Mouse (Mus musculus) common myeloid progenitor, adult 5-6 weeks (primary cell): ENCODE measurements around the gene Slc12a8. TPM values are rescaled to one million over a fixed set of nuclear protein-coding genes. Genes with fewer than 3 reads are reported as not detected.

ENCODE experiments used
- ATAC-seq: replicated peaks from 2 replicates; pipeline ENCODE4 v1.8.0; 2016; ENCODE audit warnings: low read depth, mild to moderate bottlenecking, moderate TSS enrichment, inconsistent platforms; ENCODE audit not compliant: poor library complexity, severe bottlenecking
- total RNA-seq: library from RNA; stranded (forward); fragments of 200-1000, 187-1606 nt; gene quantifications from 2 replicates; pipeline ENCODE4 v1.2.3, GENCODE M21; 2017

Slc12a8 gene
- total RNA-seq, 1 experiment from 2014 or later = not detected

GRCm38 (mm10) chr16:33581661-33582099, 64.6 kb downstream of the Slc12a8 start:
- no peak for ATAC-seq

- no peak for ATAC-seq
Measured at GRCm38 (mm10) chr16:33582495-33582894, 65.4 kb downstream of the Slc12a8 start.

- peak; percentile 10 for ATAC-seq
Measured at GRCm38 (mm10) chr16:33583333-33583732, 66.2 kb downstream of the Slc12a8 start.

GRCm38 (mm10) chr16:33583881-33584454, 66.8 kb downstream of the Slc12a8 start:
- ATAC-seq = peak; percentile 50

- peak; percentile 59 for ATAC-seq
Measured at GRCm38 (mm10) chr16:33584455-33585082, 67.4 kb downstream of the Slc12a8 start.

GRCm38 (mm10) chr16:33585083-33585460, 67.9 kb downstream of the Slc12a8 start:
- ATAC-seq = no peak

- no peak for ATAC-seq
Measured at GRCm38 (mm10) chr16:33587283-33588127, 70.4 kb downstream of the Slc12a8 start.

GRCm38 (mm10) chr16:33588845-33589244, 71.7 kb downstream of the Slc12a8 start:
- no peak for ATAC-seq

GRCm38 (mm10) chr16:33590438-33590837, 73.3 kb downstream of the Slc12a8 start:
- no peak for ATAC-seq

- ATAC-seq = no peak; the same call in 1 of the 2 replicates
Measured at GRCm38 (mm10) chr16:33591390-33592067, 74.4 kb downstream of the Slc12a8 start.

- no peak for ATAC-seq
Measured at GRCm38 (mm10) chr16:33592286-33592685, 75.2 kb downstream of the Slc12a8 start.

- no peak for ATAC-seq
Measured at GRCm38 (mm10) chr16:33593467-33593866, 76.3 kb downstream of the Slc12a8 start.

- ATAC-seq = no peak
Measured at GRCm38 (mm10) chr16:33594037-33594771, 77.1 kb downstream of the Slc12a8 start.

- ATAC-seq = no peak
Measured at GRCm38 (mm10) chr16:33595235-33595769, 78.2 kb downstream of the Slc12a8 start.

GRCm38 (mm10) chr16:33596213-33596612, 79.1 kb downstream of the Slc12a8 start:
- ATAC-seq = no peak

- no peak for ATAC-seq
Measured at GRCm38 (mm10) chr16:33600216-33600615, 83.1 kb downstream of the Slc12a8 start.

GRCm38 (mm10) chr16:33601299-33601698, 84.2 kb downstream of the Slc12a8 start:
- no peak for ATAC-seq

GRCm38 (mm10) chr16:33605647-33606596, 88.8 kb downstream of the Slc12a8 start:
- no peak for ATAC-seq
